Mouse (Mus musculus): ENCODE data around the gene Syt2. TPM values are rescaled to one million over a fixed set of nuclear protein-coding genes. Genes with fewer than 3 reads are reported as not detected.
A peak's percentile ranks its signal among the peaks of the same experiment; 100 is the strongest.

Syt2 gene
- polyA plus RNA-seq, 1 experiment = not detected

GRCm38 (mm10) chr1:134774728-134775287, 128.3 kb downstream of the Syt2 start:
- no peak for TF ChIP-seq CTCF (IDR thresholded peaks at IDR 0.05; ENCODE audit: control insufficient read depth, insufficient read depth, low read length)
- no peak for TF ChIP-seq POLR2A (IDR thresholded peaks at IDR 0.05; ENCODE audit: borderline replicate concordance, control insufficient read depth, low read depth, low read length)
- WGBS = 83% methylated on average over 6 of the region's 6 CpGs

DNA sequence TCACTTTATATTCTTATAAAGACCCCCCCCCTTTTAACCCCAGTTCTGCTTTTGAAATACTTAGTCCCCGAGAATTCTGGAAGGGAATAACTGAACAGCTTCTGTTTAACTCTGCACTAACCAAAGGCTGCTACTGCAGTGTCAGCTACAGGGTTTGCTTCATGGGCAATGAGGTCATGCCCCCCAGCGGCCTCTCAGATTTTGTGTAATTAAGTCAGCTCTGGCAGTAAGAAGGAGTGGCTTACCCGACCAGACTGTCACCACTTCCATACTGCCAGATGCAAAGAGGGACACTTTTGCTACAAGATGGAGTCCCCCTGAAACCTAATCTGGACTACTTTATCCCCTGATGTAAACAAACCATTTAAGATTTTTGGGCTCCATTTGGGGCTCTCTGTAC, 129.2 kb downstream of the Syt2 start:
- H3K27ac ChIP-seq (ENCODE audit: control insufficient read depth, insufficient read depth, low read depth, low read length, poor library complexity) = no peak overlapping the region
- TF ChIP-seq CTCF (IDR thresholded peaks at IDR 0.05; ENCODE audit: control insufficient read depth, insufficient read depth, low read length) = no peak
- no peak for TF ChIP-seq POLR2A (IDR thresholded peaks at IDR 0.05; ENCODE audit: borderline replicate concordance, control insufficient read depth, low read depth, low read length)
- no peak overlapping the region for H3K4me3 ChIP-seq (replicated peaks; ENCODE audit: control insufficient read depth, low read depth, low read length)
- 70% methylated on average over 3 of the region's 3 CpGs for WGBS
- no peaks in the 10 kb centered on the region; the same call in 1 of the 2 replicates for H3K4me1 ChIP-seq (ENCODE audit: control insufficient read depth, insufficient read depth, low read length)

More at GRCm38 (mm10) chr1:134774728-134775287, 128.3 kb downstream of the Syt2 start:
- Histone ChIP-seq H3K27ac (ENCODE audit: control insufficient read depth, insufficient read depth, low read depth, low read length, poor library complexity) (no peak overlapping the region), H3K4me3 (replicated peaks; ENCODE audit: control insufficient read depth, low read depth, low read length) (no peak overlapping the region), H3K4me1 (ENCODE audit: control insufficient read depth, insufficient read depth, low read length) (no peaks in the 10 kb centered on the region; the same call in 1 of the 2 replicates)

- 90% methylated on average over 12 of the region's 12 CpGs for WGBS
- no peak for TF ChIP-seq POLR2A (IDR thresholded peaks at IDR 0.05; ENCODE audit: borderline replicate concordance, control insufficient read depth, low read depth, low read length)
- TF ChIP-seq CTCF (IDR thresholded peaks at IDR 0.05; ENCODE audit: control insufficient read depth, insufficient read depth, low read length) = no peak
- no peak overlapping the region for H3K4me3 ChIP-seq (replicated peaks; ENCODE audit: control insufficient read depth, low read depth, low read length)
- no peak overlapping the region for H3K27ac ChIP-seq (ENCODE audit: control insufficient read depth, insufficient read depth, low read depth, low read length, poor library complexity)
- no peaks in the 10 kb centered on the region for H3K4me1 ChIP-seq (ENCODE audit: control insufficient read depth, insufficient read depth, low read length)
These were observed 130.9 kb downstream of the Syt2 start for GRCm38 (mm10) chr1:134777201-134777885.

DNA sequence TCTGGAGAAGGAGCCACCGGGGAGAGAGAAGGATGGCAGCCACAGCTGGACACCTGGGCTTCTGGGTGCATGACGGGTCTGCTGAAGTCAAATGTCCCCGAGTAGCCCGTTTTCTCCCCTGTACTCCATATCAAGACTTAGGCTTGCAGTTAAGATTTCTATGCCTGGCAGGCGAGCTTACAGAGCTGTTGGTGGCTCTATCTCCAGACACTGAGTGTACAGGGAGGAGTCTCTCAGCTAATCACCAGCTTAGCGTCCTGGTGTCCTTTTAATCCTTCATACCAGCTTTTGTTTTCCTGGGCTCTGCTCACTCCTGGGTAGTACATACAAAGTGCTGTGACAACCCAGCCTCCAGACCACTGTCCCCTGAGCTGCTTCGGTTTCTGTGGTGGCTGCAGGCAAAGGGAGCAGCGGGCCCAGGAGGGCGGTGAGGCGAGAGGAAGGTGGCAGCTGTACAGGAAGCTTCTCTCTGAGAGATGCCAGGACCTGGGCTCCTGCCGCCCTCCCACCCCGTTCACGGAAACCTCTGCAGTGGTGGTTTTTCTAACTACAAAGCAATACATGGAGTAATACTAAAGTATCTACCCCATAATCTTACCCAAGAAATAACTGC, 131.6 kb downstream of the Syt2 start:
- no peaks in the 10 kb centered on the region for H3K4me1 ChIP-seq (ENCODE audit: control insufficient read depth, insufficient read depth, low read length)
- no peak overlapping the region for H3K27ac ChIP-seq (ENCODE audit: control insufficient read depth, insufficient read depth, low read depth, low read length, poor library complexity)
- no peak for TF ChIP-seq POLR2A (IDR thresholded peaks at IDR 0.05; ENCODE audit: borderline replicate concordance, control insufficient read depth, low read depth, low read length)
- TF ChIP-seq CTCF (IDR thresholded peaks at IDR 0.05; ENCODE audit: control insufficient read depth, insufficient read depth, low read length) = no peak
- 25% methylated on average over 13 of the region's 13 CpGs for WGBS
- no peak overlapping the region for H3K4me3 ChIP-seq (replicated peaks; ENCODE audit: control insufficient read depth, low read depth, low read length)

- TF ChIP-seq CTCF (IDR thresholded peaks at IDR 0.05; ENCODE audit: control insufficient read depth, insufficient read depth, low read length) (no peak), POLR2A (IDR thresholded peaks at IDR 0.05; ENCODE audit: borderline replicate concordance, control insufficient read depth, low read depth, low read length) (no peak)
- no peak overlapping the region for H3K27ac ChIP-seq (ENCODE audit: control insufficient read depth, insufficient read depth, low read depth, low read length, poor library complexity)
- H3K4me3 ChIP-seq (replicated peaks; ENCODE audit: control insufficient read depth, low read depth, low read length) = no peak overlapping the region
- no peaks in the 10 kb centered on the region; the same call in none of the 2 replicates for H3K4me1 ChIP-seq (ENCODE audit: control insufficient read depth, insufficient read depth, low read length)
- WGBS = 88% methylated on average over 5 of the region's 5 CpGs
These were observed 136.3 kb downstream of the Syt2 start for GRCm38 (mm10) chr1:134782797-134783196.

DNA sequence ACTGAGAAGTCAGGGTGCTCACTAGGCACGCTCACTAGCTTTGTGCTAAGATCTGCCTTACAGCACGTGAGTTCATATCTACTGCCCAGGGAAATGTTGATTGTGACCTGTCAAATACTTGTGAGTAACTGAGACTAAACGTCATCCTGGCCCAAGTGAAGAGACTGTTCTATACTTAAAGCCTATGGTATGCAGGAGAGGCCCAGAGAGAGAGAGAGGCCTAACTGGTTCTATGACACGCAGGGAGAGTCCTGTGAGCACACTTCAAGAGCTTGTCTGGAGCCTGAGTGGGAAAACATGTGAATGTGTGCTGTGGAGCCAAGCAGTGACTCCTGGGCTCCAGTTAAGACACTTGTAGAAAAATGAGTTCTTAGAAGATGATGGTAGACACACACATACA, 137.5 kb downstream of the Syt2 start:
- H3K27ac ChIP-seq (ENCODE audit: control insufficient read depth, insufficient read depth, low read depth, low read length, poor library complexity) = no peak overlapping the region
- no peak for TF ChIP-seq POLR2A (IDR thresholded peaks at IDR 0.05; ENCODE audit: borderline replicate concordance, control insufficient read depth, low read depth, low read length)
- TF ChIP-seq CTCF (IDR thresholded peaks at IDR 0.05; ENCODE audit: control insufficient read depth, insufficient read depth, low read length) = no peak
- no peaks in the 10 kb centered on the region; the same call in none of the 2 replicates for H3K4me1 ChIP-seq (ENCODE audit: control insufficient read depth, insufficient read depth, low read length)
- H3K4me3 ChIP-seq (replicated peaks; ENCODE audit: control insufficient read depth, low read depth, low read length) = no peak overlapping the region
- whole genome bisulfite sequencing = 80% methylated on average over 4 of the region's 4 CpGs

DNA sequence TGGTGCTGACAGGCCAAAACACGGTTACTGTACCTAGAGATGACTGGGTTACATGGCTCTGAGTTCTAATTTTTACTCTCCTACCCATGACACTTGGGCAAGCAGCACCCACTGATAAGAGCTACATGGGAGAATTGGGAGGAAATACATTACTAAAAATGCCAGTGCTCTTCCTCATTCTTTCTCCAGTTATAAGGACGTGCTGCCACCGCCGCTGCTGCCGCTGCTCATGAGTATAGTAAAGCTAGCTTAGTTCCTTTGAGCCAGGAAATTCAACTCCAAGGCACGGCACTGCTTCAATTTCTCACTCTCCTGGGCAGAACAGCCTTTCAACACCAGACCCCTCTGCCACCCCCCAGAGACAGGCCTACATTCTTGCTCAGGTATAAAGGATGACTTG, 138.0 kb downstream of the Syt2 start:
- WGBS = 21% methylated on average over 6 of the region's 6 CpGs
- TF ChIP-seq POLR2A (IDR thresholded peaks at IDR 0.05; ENCODE audit: borderline replicate concordance, control insufficient read depth, low read depth, low read length) (no peak), CTCF (IDR thresholded peaks at IDR 0.05; ENCODE audit: control insufficient read depth, insufficient read depth, low read length) (no peak)
- no peaks in the 10 kb centered on the region; the same call in none of the 2 replicates for H3K4me1 ChIP-seq (ENCODE audit: control insufficient read depth, insufficient read depth, low read length)
- peak overlapping the region; percentile 54; the same call in 1 of the 2 replicates for H3K27ac ChIP-seq (ENCODE audit: control insufficient read depth, insufficient read depth, low read depth, low read length, poor library complexity)
- no peak overlapping the region for H3K4me3 ChIP-seq (replicated peaks; ENCODE audit: control insufficient read depth, low read depth, low read length)

DNA sequence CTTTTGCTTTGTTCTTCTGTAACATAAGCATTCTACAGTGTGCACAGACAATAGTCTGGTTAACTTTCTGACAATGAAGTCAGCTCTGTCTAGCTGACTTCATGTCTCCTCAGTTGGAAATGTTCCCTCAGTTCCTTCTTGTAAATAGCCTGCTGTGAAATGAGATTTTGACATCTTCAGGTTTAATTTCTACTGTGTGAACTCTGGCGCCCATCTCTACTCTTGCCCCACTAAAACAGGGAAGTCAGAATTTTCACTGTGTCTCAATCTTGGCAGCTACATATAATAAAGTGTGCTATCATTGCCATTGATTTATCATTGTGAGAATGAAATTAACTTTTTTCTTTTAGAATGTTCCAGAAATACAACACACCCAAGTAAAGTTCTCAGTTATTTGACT, 138.4 kb downstream of the Syt2 start:
- whole genome bisulfite sequencing = 33% methylated on average over 1 of the region's 1 CpGs
- H3K27ac ChIP-seq (ENCODE audit: control insufficient read depth, insufficient read depth, low read depth, low read length, poor library complexity) = peak overlapping the region; percentile 54; the same call in 1 of the 2 replicates
- TF ChIP-seq POLR2A (IDR thresholded peaks at IDR 0.05; ENCODE audit: borderline replicate concordance, control insufficient read depth, low read depth, low read length) (no peak), CTCF (IDR thresholded peaks at IDR 0.05; ENCODE audit: control insufficient read depth, insufficient read depth, low read length) (no peak)
- H3K4me3 ChIP-seq (replicated peaks; ENCODE audit: control insufficient read depth, low read depth, low read length) = no peak overlapping the region
- no peaks in the 10 kb centered on the region; the same call in none of the 2 replicates for H3K4me1 ChIP-seq (ENCODE audit: control insufficient read depth, insufficient read depth, low read length)

All from bone marrow, adult 2 months (tissue).